Mouse (Mus musculus) gastrocnemius, postnatal 25 days (tissue): ENCODE measurements around the gene Kdm2b. TPM values are rescaled to one million over a fixed set of nuclear protein-coding genes. Genes with fewer than 3 reads are reported as not detected.

Source experiments
- DNase-seq: peaks from one replicate; pipeline ENCODE4 v3.0.0; 2022
- total RNA-seq, 2 experiments: library from RNA; stranded (reverse); gene quantifications; 1 replicate in 1 of 2; 2 replicates in 1 of 2; pipeline ENCODE4 v1.2.3; 2021

Gene Kdm2b
- total RNA-seq, 2 experiments from 2014 or later = 12.8 to 14.3 TPM

DNA sequence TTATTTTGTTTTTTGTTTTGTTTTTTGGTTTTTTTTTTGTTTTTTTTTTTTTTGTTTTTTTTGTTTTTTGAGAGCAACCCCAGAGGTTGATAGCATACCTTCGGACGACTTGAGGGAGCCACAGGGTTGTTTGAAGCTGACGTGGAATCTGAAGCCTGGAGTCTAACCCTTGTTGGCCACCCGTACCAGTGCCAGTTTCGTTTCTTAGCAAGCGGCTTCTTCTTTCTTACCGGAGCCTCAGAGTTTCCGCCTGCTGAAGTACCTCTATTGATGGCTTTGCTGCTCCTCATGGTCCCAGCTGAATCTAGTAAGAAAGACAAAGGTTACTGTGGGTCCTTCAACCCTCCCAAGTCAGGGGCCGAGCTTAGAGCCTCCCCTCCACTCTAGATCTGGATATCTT lies 22.1 kb upstream of the Kdm2b start:
- DNase-seq = no peak

DNA sequence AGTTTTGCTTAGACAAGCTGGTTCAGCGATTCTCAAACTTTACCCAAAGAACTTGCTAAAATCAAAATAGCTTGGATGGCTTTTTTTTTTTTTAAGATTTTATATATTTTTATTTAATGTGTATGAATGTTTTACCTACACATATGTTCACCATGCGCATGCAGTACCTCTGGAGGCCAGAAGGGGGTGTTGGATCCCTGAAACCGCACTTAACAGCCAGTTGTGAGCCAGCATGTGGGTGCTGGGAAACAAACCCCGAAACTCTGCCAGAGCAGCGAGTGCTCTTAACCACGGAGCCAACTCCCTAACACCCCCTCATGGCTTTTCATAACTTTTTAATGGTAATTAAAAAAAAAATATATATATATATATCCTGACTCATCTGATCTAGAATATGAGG lies 21.2 kb upstream of the Kdm2b start:
- DNase-seq = no peak

DNA sequence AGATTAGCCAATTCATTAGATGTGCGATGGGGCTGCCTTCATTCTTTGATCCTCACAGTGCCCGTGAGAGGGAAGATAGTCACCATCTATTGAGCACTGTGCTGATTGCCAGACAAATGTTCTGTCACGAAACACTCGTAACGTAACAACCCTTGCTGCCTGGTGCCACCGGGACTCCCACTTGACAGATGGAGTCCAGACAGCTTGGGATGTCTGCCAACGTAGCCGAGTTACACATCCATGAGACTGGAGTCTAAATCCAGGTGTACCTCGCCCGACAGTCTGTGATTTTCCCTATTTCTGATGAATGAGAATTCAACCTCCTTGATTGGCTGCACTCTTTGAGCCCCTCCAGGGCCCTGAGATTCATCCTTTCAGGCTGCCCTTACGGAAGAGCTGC lies 20.2 kb upstream of the Kdm2b start:
- DNase-seq = no peak

DNA sequence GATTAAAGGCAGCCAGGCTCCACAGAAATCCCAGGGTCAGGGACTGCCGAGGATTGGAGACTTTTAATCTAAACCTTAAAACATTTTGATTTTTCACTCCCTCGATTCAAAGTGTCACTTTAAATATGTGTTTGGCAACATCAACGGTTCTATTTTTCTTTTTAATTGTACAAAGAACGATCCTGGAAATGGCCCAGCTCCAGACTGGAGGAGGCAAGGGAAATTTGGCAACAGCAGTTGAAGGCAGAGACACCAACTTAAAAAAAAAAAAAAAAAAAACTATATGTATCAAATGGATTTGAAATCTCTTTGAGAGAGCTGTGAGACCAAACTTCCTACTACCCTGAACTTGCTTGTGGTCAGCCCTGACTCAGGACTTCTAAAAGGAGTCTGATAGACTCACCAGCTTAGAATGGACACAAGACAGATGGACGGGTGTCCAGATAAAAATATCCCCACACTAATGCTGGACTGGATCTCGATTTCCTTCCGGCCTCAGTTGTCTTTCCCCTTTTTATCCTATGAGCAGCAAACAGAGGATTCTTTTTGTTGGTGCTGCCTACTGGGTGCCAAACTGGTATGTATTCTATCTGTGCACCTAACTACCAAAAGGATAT lies 19.4 kb upstream of the Kdm2b start:
- DNase-seq = no peak

- DNase-seq = no peak
These were observed 16.3 kb upstream of the Kdm2b start for GRCm38 (mm10) chr5:123005716-123006592.

GRCm38 (mm10) chr5:123000901-123001300 lies 11.3 kb upstream of the Kdm2b start:
- DNase-seq = no peak

GRCm38 (mm10) chr5:122997205-122998204 lies 7.9 kb upstream of the Kdm2b start:
- no peak for DNase-seq

GRCm38 (mm10) chr5:122994910-122995309 lies 5.3 kb upstream of the Kdm2b start:
- DNase-seq = no peak

DNA sequence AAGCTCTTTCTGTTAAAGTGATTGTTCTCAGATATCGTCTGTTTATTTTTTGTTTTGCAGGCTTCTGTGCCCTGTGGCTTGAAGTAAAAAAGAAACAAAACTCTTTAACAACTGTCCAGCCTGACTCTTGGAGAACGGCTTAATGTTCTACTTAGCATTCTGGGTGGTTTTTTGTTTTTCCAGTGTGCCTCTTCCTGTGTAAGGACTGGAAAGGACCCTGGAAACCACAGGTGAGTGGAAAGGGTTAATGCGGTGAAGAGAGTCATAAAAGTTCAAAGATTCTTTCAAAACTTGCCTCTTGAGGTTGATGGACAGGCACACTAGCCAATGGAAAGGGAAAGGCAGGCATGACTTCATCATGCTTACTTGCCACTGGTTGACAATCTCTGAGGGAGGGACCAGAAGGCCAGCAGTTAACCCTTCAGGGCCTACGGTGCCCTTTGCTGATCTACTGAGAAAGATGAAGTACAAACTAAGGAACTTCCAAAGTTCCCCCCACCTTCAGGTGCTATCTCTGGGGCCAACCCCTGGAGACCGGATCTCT lies 4.8 kb upstream of the Kdm2b start:
- DNase-seq = peak; percentile 86

- DNase-seq = no peak
These were observed 4.2 kb upstream of the Kdm2b start for GRCm38 (mm10) chr5:122993811-122994210.

DNA sequence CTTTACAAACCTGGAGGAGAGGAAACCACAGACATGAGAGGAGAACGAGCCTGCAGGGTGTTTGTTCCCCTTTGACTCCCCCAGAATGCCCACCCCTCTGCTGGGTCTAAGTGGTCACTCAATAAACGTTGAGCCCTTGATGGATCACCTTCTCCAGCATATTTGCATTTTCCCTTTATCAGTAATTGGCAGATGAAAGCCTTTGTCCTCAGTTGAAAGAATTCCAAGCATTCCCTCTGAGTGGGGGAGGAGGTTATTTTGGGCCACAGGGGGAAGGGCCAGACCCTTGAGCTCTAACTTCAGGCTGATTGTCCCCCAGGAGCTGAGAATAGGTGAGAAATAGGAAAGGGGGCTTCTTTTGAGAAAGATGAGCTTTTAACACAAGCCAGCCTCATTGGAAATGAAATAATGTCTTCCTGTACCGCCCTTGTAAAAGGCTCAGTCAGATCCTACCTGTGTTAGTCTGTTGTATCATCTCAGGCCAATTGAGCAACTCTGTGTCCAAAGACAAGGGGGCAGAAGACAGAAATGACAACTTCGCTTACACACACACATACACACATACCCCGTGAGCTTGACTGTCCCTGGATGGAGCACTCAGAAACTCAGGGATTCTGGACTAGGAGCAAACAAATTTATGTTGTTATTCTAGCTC lies 1.9 kb upstream of the Kdm2b start:
- no peak for DNase-seq

DNA sequence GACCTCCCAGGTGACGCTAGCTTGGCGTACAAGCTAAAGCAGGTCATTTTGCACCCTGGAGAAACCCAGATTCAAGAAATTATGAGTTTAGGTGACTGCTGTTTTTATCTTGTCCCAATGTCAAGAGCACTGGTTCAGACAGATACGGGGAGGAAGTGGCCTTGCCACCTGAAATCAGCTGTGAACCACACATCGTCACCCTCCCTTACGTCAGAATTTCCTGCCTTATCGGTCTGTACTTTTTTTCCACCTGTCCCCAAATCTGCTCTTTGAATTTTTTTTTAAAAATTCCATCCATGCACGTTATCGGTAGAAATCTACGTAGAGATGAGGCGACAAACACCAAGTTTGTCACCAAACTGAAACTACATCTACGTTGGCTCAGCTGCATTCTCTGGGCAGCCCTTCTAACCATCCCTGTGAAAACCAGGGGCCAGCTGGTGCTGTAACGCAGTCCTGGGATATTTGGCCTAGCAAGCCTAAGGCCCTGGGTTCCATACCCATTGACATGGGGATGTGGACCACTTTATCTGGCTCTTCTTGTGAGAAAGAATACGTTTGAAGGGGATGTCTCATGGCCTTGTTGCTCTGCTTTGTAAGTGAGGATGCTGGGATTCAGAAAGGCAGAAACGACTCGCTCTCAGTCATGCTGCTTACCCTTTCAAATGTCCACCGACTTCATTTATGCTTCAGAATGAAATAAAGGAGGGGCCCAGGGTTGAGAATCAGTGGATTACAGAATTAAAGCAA lies 963 bp upstream of the Kdm2b start:
- DNase-seq = no peak

GRCm38 (mm10) chr5:122989001-122989525 lies 560 bp downstream of the Kdm2b start:
- DNase-seq = peak; percentile 79

GRCm38 (mm10) chr5:122988021-122988751 lies 1.4 kb downstream of the Kdm2b start:
- no peak for DNase-seq

DNA sequence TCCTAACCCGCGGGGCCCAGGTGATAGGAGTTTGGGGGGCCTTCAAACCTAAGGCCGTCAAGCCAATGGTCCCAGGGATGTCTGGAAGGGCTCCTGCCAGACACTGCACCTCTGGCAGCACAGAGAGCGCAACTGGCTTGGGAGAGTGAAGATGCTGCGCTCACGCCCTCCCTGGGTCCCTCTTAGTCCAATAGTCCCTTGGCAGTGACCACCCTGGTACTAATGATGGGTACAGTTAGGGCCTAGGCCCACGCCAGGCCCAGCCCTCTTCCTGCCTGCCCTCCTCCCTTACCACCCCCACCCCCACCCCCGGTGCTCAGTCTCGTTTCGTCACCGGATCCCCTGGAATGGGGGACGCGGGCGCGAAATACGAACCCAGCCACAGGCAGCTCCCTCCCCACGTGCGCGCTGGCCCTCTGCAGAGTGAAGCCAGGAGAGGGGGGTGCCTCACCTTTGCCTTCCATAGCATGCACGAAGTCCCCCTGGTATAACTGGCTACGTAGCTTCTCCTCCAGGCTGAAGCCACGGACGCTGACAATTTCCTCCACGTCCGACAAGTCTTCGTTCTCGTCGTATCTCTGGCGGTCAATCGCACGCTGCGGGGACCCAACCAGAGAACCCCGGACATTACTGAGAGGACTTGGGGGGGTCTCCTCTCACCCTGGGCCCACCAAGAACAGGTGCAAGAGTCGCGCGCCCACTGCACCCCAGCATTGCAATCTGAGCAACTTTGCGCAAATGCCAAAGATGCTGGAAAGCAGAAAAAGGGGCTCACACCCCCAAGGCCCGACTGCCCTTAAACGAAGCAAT lies 2.2 kb downstream of the Kdm2b start:
- no peak for DNase-seq

DNA sequence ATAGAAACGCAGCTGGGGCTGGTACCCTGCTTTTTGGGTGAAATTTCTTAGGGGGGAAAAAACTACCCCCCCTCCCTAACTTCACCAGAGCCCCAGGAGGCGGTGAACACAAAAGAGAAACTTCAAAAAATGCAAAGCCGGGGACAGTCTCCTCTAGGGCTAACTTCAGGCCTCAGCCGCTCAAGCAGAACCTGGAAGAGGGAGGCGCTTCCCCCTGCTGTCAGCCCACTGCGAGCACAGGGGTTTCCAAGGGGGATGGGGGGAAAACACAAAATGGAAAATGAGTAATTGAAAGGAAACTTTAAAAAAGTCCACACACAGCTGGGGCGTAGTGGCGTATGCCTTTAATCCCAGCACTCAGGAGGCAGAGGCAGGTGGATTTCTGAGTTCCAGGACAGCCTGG lies 3.5 kb downstream of the Kdm2b start:
- DNase-seq = no peak

GRCm38 (mm10) chr5:122985276-122985675 lies 4.3 kb downstream of the Kdm2b start:
- no peak for DNase-seq

- no peak for DNase-seq
These were observed 5.1 kb downstream of the Kdm2b start for GRCm38 (mm10) chr5:122984483-122984882.

DNA sequence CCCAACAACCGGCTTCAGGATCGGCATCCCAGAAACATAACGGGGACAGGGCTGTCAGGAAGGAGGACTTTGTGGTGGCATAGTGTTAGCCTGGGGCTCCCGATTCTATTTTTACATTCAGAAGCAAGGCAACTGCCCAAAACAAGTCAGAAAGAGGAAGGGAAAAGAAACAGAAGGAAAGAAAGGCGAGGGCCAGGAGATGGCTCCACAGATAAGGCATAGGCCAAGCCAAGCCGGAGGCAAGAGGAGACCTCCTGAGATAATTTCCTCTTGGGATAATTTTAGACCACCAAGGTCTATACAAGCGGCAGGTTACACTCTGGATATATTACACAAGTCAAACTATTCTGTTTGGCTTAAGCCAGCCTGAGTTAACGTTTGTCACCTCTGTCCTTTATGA lies 10.7 kb downstream of the Kdm2b start:
- no peak for DNase-seq
